8 mouse cellular contexts compared by ENCODE assay signal in genomic region chr11:121353326-121354090, GRCm38 (mm10). TPM values are rescaled to one million over a fixed set of nuclear protein-coding genes. Genes with fewer than 3 reads are reported as not detected.
A peak's percentile ranks its signal among the peaks of the same experiment; 100 is the strongest.
DNase-seq lines count a peak whose midpoint lies in the region; ATAC-seq lines count a peak whose summit lies in the region.

No protein-coding gene starts in this region.

- DNase-seq in A20 (ENCODE audit: low read depth, low spot score) (peak; percentile 63), NIH3T3 (ENCODE audit: low read depth) (peak; percentile 42)
- DNase-seq in cerebellum, postnatal 36 days: peak; percentile 20 to 33
- DNase-seq in retina, embryonic 14.5 days (ENCODE audit: low spot score): peak; percentile 20
- DNase-seq in urinary bladder, adult 2 months (ENCODE audit: low spot score): peak; percentile 29

- H3K9ac ChIP-seq in heart, embryonic 13.5 days: peak overlapping the region; percentile 99
- H3K9ac ChIP-seq in kidney, embryonic 16.5 days (replicated peaks; ENCODE audit: low read length): peak overlapping the region; percentile 94
- peak overlapping the region; percentile 99 for H3K9ac ChIP-seq in lung, embryonic 15.5 days

- no peaks in the 10 kb centered on the region for H3K27me3 ChIP-seq in heart, embryonic 13.5 days (replicated peaks)
- H3K27me3 ChIP-seq in kidney, embryonic 16.5 days (ENCODE audit: insufficient read depth, low read length): no peaks in the 10 kb centered on the region
- no peaks in the 10 kb centered on the region for H3K27me3 ChIP-seq in lung, embryonic 15.5 days

- WGBS in heart, embryonic 13.5 days: 2% methylated on average over 40 of the region's 41 CpGs
- 4% methylated on average over 32 of the region's 41 CpGs for WGBS in kidney, embryonic 16.5 days
- 3% methylated on average over 38 of the region's 41 CpGs for WGBS in lung, embryonic 15.5 days

- H3K27ac ChIP-seq in heart, embryonic 13.5 days (replicated peaks): peak overlapping the region; percentile 88
- peak overlapping the region; percentile 83 for H3K27ac ChIP-seq in kidney, embryonic 16.5 days (ENCODE audit: low read length)
- peak overlapping the region; percentile 85 for H3K27ac ChIP-seq in lung, embryonic 15.5 days

- no peaks in the 10 kb centered on the region for H3K9me3 ChIP-seq in heart, embryonic 13.5 days
- no peaks in the 10 kb centered on the region for H3K9me3 ChIP-seq in kidney, embryonic 16.5 days (ENCODE audit: low read length)
- no peaks in the 10 kb centered on the region for H3K9me3 ChIP-seq in lung, embryonic 15.5 days

- ATAC-seq in heart, embryonic 13.5 days (ENCODE audit: extremely low read depth, insufficient number of reproducible peaks, low FRiP score, low TSS enrichment): 0 out of 2 replicates have a peak, but pooled peaks have one; percentile 26
- ATAC-seq in kidney, embryonic 16.5 days (ENCODE audit: low FRiP score, low TSS enrichment): no peak; the same call in none of the 2 replicates
- ATAC-seq in lung, embryonic 15.5 days (ENCODE audit: borderline replicate concordance, extremely low read depth, low FRiP score, low TSS enrichment): peak; percentile 49; the same call in 1 of the 2 replicates

- peak overlapping the region; percentile 96 for H3K4me2 ChIP-seq in heart, embryonic 13.5 days
- peak overlapping the region; percentile 91 for H3K4me2 ChIP-seq in kidney, embryonic 16.5 days (replicated peaks; ENCODE audit: low read depth, low read length)
- peak overlapping the region; percentile 74 for H3K4me2 ChIP-seq in lung, embryonic 15.5 days

- H3K4me3 ChIP-seq in heart, embryonic 13.5 days: peak overlapping the region; percentile 99
- H3K4me3 ChIP-seq in kidney, embryonic 16.5 days (ENCODE audit: low read length): peak overlapping the region; percentile 94
- H3K4me3 ChIP-seq in lung, embryonic 15.5 days: peak overlapping the region; percentile 97

- H3K36me3 ChIP-seq in heart, embryonic 13.5 days: peaks cover 23% of the 10 kb centered on the region
- peaks cover 7% of the 10 kb centered on the region; the same call in 1 of the 2 replicates for H3K36me3 ChIP-seq in kidney, embryonic 16.5 days (ENCODE audit: insufficient read depth, low read length)
- peaks cover 2% of the 10 kb centered on the region; the same call in 1 of the 2 replicates for H3K36me3 ChIP-seq in lung, embryonic 15.5 days

- peaks cover 21% of the 10 kb centered on the region for H3K4me1 ChIP-seq in heart, embryonic 13.5 days
- peaks cover 16% of the 10 kb centered on the region for H3K4me1 ChIP-seq in kidney, embryonic 16.5 days (ENCODE audit: insufficient read depth, low read length)
- H3K4me1 ChIP-seq in lung, embryonic 15.5 days: peaks cover 17% of the 10 kb centered on the region

RNA-seq across cellular contexts. Expression of gene Wdr45b, which starts 0.7 kb away (rescaled TPM):
- polyA plus RNA-seq in heart, embryonic 13.5 days (2015; fragmentation: Nextera tagmentation; extraction: Ambion mirVana): 70.9 and 72.7 TPM in 2 replicates
- polyA plus RNA-seq in kidney, embryonic 16.5 days (2015; fragmentation: Nextera tagmentation; extraction: Ambion mirVana): 105 and 107 TPM in 2 replicates
- 93.4 and 98.5 TPM in 2 replicates for polyA plus RNA-seq in lung, embryonic 15.5 days (2015; fragmentation: Nextera tagmentation; extraction: Ambion mirVana)
- polyA plus RNA-seq in urinary bladder, adult 2 months (2012; rRNA removed): 50.2 and 62.7 TPM in 2 replicates

RNA-seq across cellular contexts. Expression of gene Rab40b, which starts 34.5 kb away (rescaled TPM):
- 4.6 and 5.0 TPM in 2 replicates for polyA plus RNA-seq in heart, embryonic 13.5 days (2015; fragmentation: Nextera tagmentation; extraction: Ambion mirVana)
- polyA plus RNA-seq in kidney, embryonic 16.5 days (2015; fragmentation: Nextera tagmentation; extraction: Ambion mirVana): 5.6 and 5.7 TPM in 2 replicates
- 5.3 and 6.0 TPM in 2 replicates for polyA plus RNA-seq in lung, embryonic 15.5 days (2015; fragmentation: Nextera tagmentation; extraction: Ambion mirVana)
- 4.3 and 4.5 TPM in 2 replicates for polyA plus RNA-seq in urinary bladder, adult 2 months (2012; rRNA removed)
